Mouse (Mus musculus): Measurements from ENCODE around the gene Plekhj1.
A peak's percentile ranks its signal among the peaks of the same experiment; 100 is the strongest.

The Plekhj1 gene

GRCm38 (mm10) chr10:80748609-80749008, 49.8 kb downstream of the Plekhj1 start:
- peak; percentile 72 for DNase-seq (ENCODE audit: low spot score)

- DNase-seq (ENCODE audit: low spot score), result peak; percentile 74
These were observed 51.0 kb downstream of the Plekhj1 start for GRCm38 (mm10) chr10:80747410-80747809.

All from c-Kit-positive CD71-positive TER-119-positive erythroid progenitor cells, embryonic 14.5 days (primary cell).